Mouse (Mus musculus) heart, embryonic 16.5 days (tissue): ENCODE measurements around the gene Olfr619. TPM values are rescaled to one million over a fixed set of nuclear protein-coding genes. Genes with fewer than 3 reads are reported as not detected.

Experiments
- ATAC-seq: fragments of 200-750 bp; cut with Nextera tagmentation; replicated peaks from 2 replicates; pipeline ENCODE4 v1.8.0; 2017; ENCODE audit warnings: moderate number of reproducible peaks; ENCODE audit not compliant: insufficient read depth, low FRiP score; ENCODE audit errors: extremely low read depth
- H3K27ac ChIP-seq: fragments of 300-500 bp; sonication (generic); 2 replicates; pipeline ENCODE4 v1.5.1; 2014; ENCODE audit warnings: mild to moderate bottlenecking, low read length, control low read depth, moderate library complexity
- H3K27me3 ChIP-seq: fragments of 300-500 bp; sonication (generic); 2 replicates; pipeline ENCODE4 v1.6.1; 2014; ENCODE audit warnings: low read length, mixed read lengths; ENCODE audit not compliant: control insufficient read depth, insufficient read depth
- H3K36me3 ChIP-seq: fragments of 300-500 bp; sonication (generic); 2 replicates; pipeline ENCODE4 v1.6.1; 2014; ENCODE audit not compliant: control insufficient read depth, insufficient read depth
- H3K4me1 ChIP-seq: fragments of 300-500 bp; sonication (generic); 2 replicates; pipeline ENCODE4 v1.6.1; 2014; ENCODE audit warnings: low read length, mixed read lengths; ENCODE audit not compliant: control insufficient read depth, insufficient read depth
- H3K4me2 ChIP-seq: fragments of 300-500 bp; sonication (generic); 2 replicates; pipeline ENCODE4 v1.6.1; 2014; ENCODE audit warnings: low read depth, mild to moderate bottlenecking, control low read depth, low read length
- H3K4me3 ChIP-seq: fragments of 300-500 bp; sonication (generic); 2 replicates; pipeline ENCODE4 v1.5.1; 2014; ENCODE audit warnings: mild to moderate bottlenecking, control low read depth, low read length
- H3K9ac ChIP-seq: fragments of 300-500 bp; sonication (generic); 2 replicates; pipeline ENCODE4 v1.6.1; 2014; ENCODE audit warnings: low read length, control low read depth
- H3K9me3 ChIP-seq: fragments of 300-500 bp; sonication (generic); replicated peaks from 2 replicates; pipeline ENCODE4 v1.6.1; 2016; ENCODE audit warnings: low read length; ENCODE audit not compliant: control insufficient read depth
- WGBS: fragments of 180-500 bp; shearing (Covaris S2); extraction: QIAGEN DNeasy Blood & Tissue Kit; methylation state at CpG from one replicate; pipeline ENCODE4 v1.1.7; 2014; 5-methylcytosine and 5-hydroxymethylcytosine counted together
- microRNA-seq: library from miRNA; unstranded; fragments of <30 nt; microRNA quantifications from one replicate; pipeline ENCODE4, GENCODE M21; 2017
- polyA plus RNA-seq: library from polyadenylated mRNA; unstranded; fragments of >200 nt; fragmentation: Nextera tagmentation; extraction: Ambion mirVana; gene quantifications from 2 replicates; pipeline ENCODE4 v1.2.1, GENCODE M21; 2015

Olfr619 gene
- polyA plus RNA-seq, 1 experiment from 2014 or later: not detected

DNA sequence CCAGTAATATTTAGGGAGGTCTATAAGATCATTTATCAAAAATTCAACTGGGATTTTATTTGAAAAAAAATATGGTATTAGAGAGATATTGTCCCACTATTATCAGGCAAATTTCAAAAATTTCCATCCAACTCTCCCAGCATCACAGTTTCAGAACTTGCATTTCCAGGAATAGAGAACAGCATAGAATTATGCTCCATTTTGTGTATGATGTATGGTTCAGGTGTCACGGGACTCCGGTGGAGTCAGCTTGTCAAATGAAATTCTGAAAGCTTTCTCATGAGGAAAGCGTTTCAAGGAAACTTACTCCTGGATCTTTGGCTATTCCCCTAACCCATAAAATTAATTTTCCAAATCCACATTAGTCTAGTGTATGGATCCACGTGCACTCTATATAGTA, 43.7 kb downstream of the Olfr619 start:
- H3K4me1 ChIP-seq: no peaks in the 10 kb centered on the region
- ATAC-seq: no peak
- H3K9me3 ChIP-seq: no peaks in the 10 kb centered on the region
- H3K27me3 ChIP-seq: no peaks in the 10 kb centered on the region
- H3K9ac ChIP-seq: no peak overlapping the region
- no peak overlapping the region for H3K27ac ChIP-seq
- H3K4me3 ChIP-seq: no peak overlapping the region
- 76% methylated on average over 4 of the region's 4 CpGs for WGBS
- no peak overlapping the region for H3K4me2 ChIP-seq
- no peaks in the 10 kb centered on the region for H3K36me3 ChIP-seq

Small RNAs within 50 kb of the gene (microRNA-seq; reads per million reads assigned to microRNA genes)
- not detected for gene Gm26506

Other genes starting within 250 kb of the Olfr619 start
- not detected in 2 replicates for gene Olfr601, start 237.9 kb upstream of the Olfr619 start, polyA plus RNA-seq
- not detected in 2 replicates for gene Olfr603, start 214.4 kb upstream of the Olfr619 start, polyA plus RNA-seq
- gene Usp17lc, start 185.5 kb upstream of the Olfr619 start, polyA plus RNA-seq: not detected in 2 replicates
- gene Olfr605, start 155.1 kb upstream of the Olfr619 start, polyA plus RNA-seq: not detected in 2 replicates
- gene Olfr606, start 151.5 kb upstream of the Olfr619 start, polyA plus RNA-seq: not detected in 2 replicates
- gene Olfr607, start 136.4 kb upstream of the Olfr619 start, polyA plus RNA-seq: 0.32 and 0.55 TPM in 2 replicates
- gene Olfr608, start 130.7 kb upstream of the Olfr619 start, polyA plus RNA-seq: 0.91 and 1.2 TPM in 2 replicates
- not detected in 2 replicates for gene Olfr609, start 102.5 kb upstream of the Olfr619 start, polyA plus RNA-seq
- gene Olfr610, start 88.5 kb upstream of the Olfr619 start, polyA plus RNA-seq: not detected in 2 replicates
- not detected in 2 replicates for gene Olfr611, start 79.7 kb upstream of the Olfr619 start, polyA plus RNA-seq
- not detected in 2 replicates for gene Olfr612, start 57.9 kb upstream of the Olfr619 start, polyA plus RNA-seq
- gene Olfr613, start 52.5 kb upstream of the Olfr619 start, polyA plus RNA-seq: not detected in 2 replicates
- gene Olfr615, start 44.5 kb upstream of the Olfr619 start, polyA plus RNA-seq: not detected in 2 replicates
- not detected in 2 replicates for gene Olfr616, start 31.4 kb upstream of the Olfr619 start, polyA plus RNA-seq
- not detected in 2 replicates for gene Olfr617, start 27.5 kb upstream of the Olfr619 start, polyA plus RNA-seq
- gene Olfr618, start 10.5 kb upstream of the Olfr619 start, polyA plus RNA-seq: not detected in 2 replicates
- not detected in 2 replicates for gene Olfr620, start 12.0 kb downstream of the Olfr619 start, polyA plus RNA-seq
- not detected in 2 replicates for gene Olfr622, start 42.1 kb downstream of the Olfr619 start, polyA plus RNA-seq
- gene Olfr623, start 63.1 kb downstream of the Olfr619 start, polyA plus RNA-seq: not detected in 2 replicates
- 0.03 and 0.04 TPM in 2 replicates for gene Olfr624, start 70.6 kb downstream of the Olfr619 start, polyA plus RNA-seq
- not detected in 2 replicates for gene Olfr625-ps1, start 82.1 kb downstream of the Olfr619 start, polyA plus RNA-seq
- gene Olfr243, start 114.1 kb downstream of the Olfr619 start, polyA plus RNA-seq: not detected in 2 replicates
- not detected in 2 replicates for gene Olfr628, start 129.8 kb downstream of the Olfr619 start, polyA plus RNA-seq
- not detected in 2 replicates for gene Olfr629, start 144.4 kb downstream of the Olfr619 start, polyA plus RNA-seq
- not detected in 2 replicates for gene Olfr630, start 156.8 kb downstream of the Olfr619 start, polyA plus RNA-seq
- not detected in 2 replicates for gene Olfr69, start 171.0 kb downstream of the Olfr619 start, polyA plus RNA-seq
- not detected in 2 replicates for gene Olfr68, start 179.1 kb downstream of the Olfr619 start, polyA plus RNA-seq
- gene Olfr67, start 191.2 kb downstream of the Olfr619 start, polyA plus RNA-seq: not detected in 2 replicates
- gene Hbb-bt, start 213.4 kb downstream of the Olfr619 start, polyA plus RNA-seq: 7,811 and 8,208 TPM in 2 replicates
- gene Hbb-bs, start 227.5 kb downstream of the Olfr619 start, polyA plus RNA-seq: 24,611 and 28,119 TPM in 2 replicates
- gene Hbb-bh2, start 239.9 kb downstream of the Olfr619 start, polyA plus RNA-seq: not detected in 2 replicates
- 2.3 and 2.8 TPM in 2 replicates for gene Hbb-bh1, start 242.6 kb downstream of the Olfr619 start, polyA plus RNA-seq